ENCODE assay signal across 8 mouse cellular contexts in genomic region chr6:12125031-12125803, GRCm38 (mm10).
A peak's percentile ranks its signal among the peaks of the same experiment; 100 is the strongest.
DNase-seq lines count a peak whose midpoint lies in the region; ATAC-seq and TF ChIP-seq lines count a peak whose summit lies in the region.

No protein-coding gene starts in this region.

- 34% methylated on average over 17 of the region's 17 CpGs for WGBS in embryonic facial prominence, embryonic 11.5 days
- WGBS in large intestine, adult 2 months: 31% methylated on average over 17 of the region's 17 CpGs
- WGBS in liver, postnatal 0 days (ENCODE audit: insufficient replicate concordance): 15% methylated on average over 17 of the region's 17 CpGs
- WGBS in neural tube, embryonic 12.5 days: 33% methylated on average over 17 of the region's 17 CpGs

- no peak overlapping the region for H3K27ac ChIP-seq in embryonic facial prominence, embryonic 11.5 days (replicated peaks; ENCODE audit: low read depth, low read length)
- peak overlapping the region; percentile 39; the same call in 1 of the 2 replicates for H3K27ac ChIP-seq in liver, postnatal 0 days (ENCODE audit: low read depth)
- no peak overlapping the region for H3K27ac ChIP-seq in neural tube, embryonic 12.5 days

- no peak overlapping the region for H3K4me3 ChIP-seq in embryonic facial prominence, embryonic 11.5 days (ENCODE audit: low read depth, low read length)
- H3K4me3 ChIP-seq in liver, postnatal 0 days (ENCODE audit: low read depth, low read length): peak overlapping the region; percentile 29
- H3K4me3 ChIP-seq in neural tube, embryonic 12.5 days: no peak overlapping the region

- TF ChIP-seq CTCF in liver, postnatal 0 days (IDR thresholded peaks at IDR 0.05; ENCODE audit: low read depth): peak; percentile 75

- TF ChIP-seq EP300 in liver, postnatal 0 days (IDR thresholded peaks at IDR 0.05; ENCODE audit: low read depth): no peak

- H3K4me2 ChIP-seq in embryonic facial prominence, embryonic 11.5 days (ENCODE audit: low read depth, low read length): no peak overlapping the region
- H3K4me2 ChIP-seq in liver, postnatal 0 days (ENCODE audit: low read depth, low read length): peak overlapping the region; percentile 64
- peak overlapping the region; percentile 25 for H3K4me2 ChIP-seq in neural tube, embryonic 12.5 days (replicated peaks)

- intact Hi-C loops in heart, postnatal 10 days (cut with DNase I): loop anchor here (5.0 to 10.0 kb wide), 2 partner anchors 118 to 330 kb away; no protein-coding TSS in a partner anchor

- no peaks in the 10 kb centered on the region for H3K27me3 ChIP-seq in embryonic facial prominence, embryonic 11.5 days (ENCODE audit: control insufficient read depth, insufficient read depth, low read length)
- H3K27me3 ChIP-seq in liver, postnatal 0 days (ENCODE audit: insufficient read depth, low read length): no peaks in the 10 kb centered on the region
- no peaks in the 10 kb centered on the region for H3K27me3 ChIP-seq in neural tube, embryonic 12.5 days (replicated peaks)

- peak; percentile 85; the same call in 1 of the 2 replicates for ATAC-seq in embryonic facial prominence, embryonic 11.5 days (replicated peaks; ENCODE audit: insufficient number of reproducible peaks, low FRiP score, low TSS enrichment, low read depth)
- ATAC-seq in liver, postnatal 0 days: peak; percentile 88
- peak; percentile 87 for ATAC-seq in neural tube, embryonic 12.5 days (ENCODE audit: low FRiP score, low read depth)

- no peak overlapping the region for H3K9ac ChIP-seq in embryonic facial prominence, embryonic 11.5 days (replicated peaks; ENCODE audit: low read length)
- H3K9ac ChIP-seq in liver, postnatal 0 days (replicated peaks): no peak overlapping the region
- H3K9ac ChIP-seq in neural tube, embryonic 12.5 days: no peak overlapping the region

- DNase-seq in CD4-positive helper T cell, adult 2 months (ENCODE audit: low read depth, low spot score): peak; percentile 69
- DNase-seq in adrenal gland, postnatal 10 days: peak; percentile 68
- DNase-seq in embryonic facial prominence, embryonic 11.5 days (ENCODE audit: low spot score): peak; percentile 81
- DNase-seq in heart, postnatal 10 days: peak; percentile 65 to 72
- DNase-seq in large intestine, adult 2 months (ENCODE audit: low read depth, low spot score): peak; percentile 24
- DNase-seq in liver, postnatal 0 days: peak; percentile 58
- peak; percentile 61 for DNase-seq in testis, postnatal 10 days (ENCODE audit: low spot score)

- H3K4me1 ChIP-seq in embryonic facial prominence, embryonic 11.5 days (ENCODE audit: control insufficient read depth, insufficient read depth, low read length): no peaks in the 10 kb centered on the region
- peaks cover 4% of the 10 kb centered on the region for H3K4me1 ChIP-seq in liver, postnatal 0 days (ENCODE audit: insufficient read depth)
- H3K4me1 ChIP-seq in neural tube, embryonic 12.5 days: no peaks in the 10 kb centered on the region

- no peaks in the 10 kb centered on the region for H3K9me3 ChIP-seq in embryonic facial prominence, embryonic 11.5 days (replicated peaks; ENCODE audit: control insufficient read depth, low read length)
- H3K9me3 ChIP-seq in liver, postnatal 0 days (ENCODE audit: low read length): no peaks in the 10 kb centered on the region
- H3K9me3 ChIP-seq in neural tube, embryonic 12.5 days: no peaks in the 10 kb centered on the region

- H3K36me3 ChIP-seq in embryonic facial prominence, embryonic 11.5 days (replicated peaks; ENCODE audit: control insufficient read depth, insufficient read depth, low read depth, low read length): no peaks in the 10 kb centered on the region
- no peaks in the 10 kb centered on the region for H3K36me3 ChIP-seq in liver, postnatal 0 days (replicated peaks; ENCODE audit: insufficient read depth, low read length)
- no peaks in the 10 kb centered on the region for H3K36me3 ChIP-seq in neural tube, embryonic 12.5 days

Comparison
In these comparisons a context has a peak if more than half of its experiments do, and no peak if none do; other contexts are left out.
1. DNase-seq: peak in every context shown above with its lines; median percentile 81 in embryonic facial prominence, embryonic 11.5 days; 69 in CD4-positive helper T cell, adult 2 months; 68 in heart, postnatal 10 days; 68 in adrenal gland, postnatal 10 days; 61 in testis, postnatal 10 days; 58 in liver, postnatal 0 days; 24 in large intestine, adult 2 months.